Mouse (Mus musculus): ENCODE measurements at regions not wholly inside any gene's neighbourhood (a gene's known extent, or its start where the extent isn't known, plus 50 kb on each side); places are given as distances from the start of the nearest gene placed in this dataset.
A peak's percentile ranks its signal among the peaks of the same experiment; 100 is the strongest.

- DNase-seq (ENCODE audit: extremely low read depth, low read depth): no peak
These were observed 173.4 kb downstream of the Gm4340 start for GRCm38 (mm10) chr10:104367219-104367618.

GRCm38 (mm10) chr10:104374567-104374966 lies 180.7 kb downstream of the Gm4340 start:
- no peak for DNase-seq (ENCODE audit: extremely low read depth, low read depth)

DNA sequence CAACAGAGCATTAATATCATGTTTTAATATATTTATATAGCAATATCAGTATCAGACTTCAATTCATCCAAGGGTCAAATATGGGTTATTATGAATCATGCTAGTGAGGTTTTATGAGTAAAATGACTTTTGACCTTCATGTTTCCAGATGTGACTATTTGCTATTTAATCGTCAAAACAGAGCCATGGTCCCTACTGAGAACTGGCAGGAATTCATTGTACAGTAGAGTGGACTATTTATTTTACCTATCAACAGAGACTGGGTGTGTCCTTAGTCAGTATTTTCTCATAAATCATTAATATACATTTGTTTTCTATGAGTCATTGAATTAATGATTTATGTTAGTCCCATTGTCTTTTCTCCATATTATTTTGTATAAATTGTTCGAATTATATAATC lies 194.4 kb downstream of the Gm4340 start:
- no peak for DNase-seq (ENCODE audit: extremely low read depth, low read depth)

DNA sequence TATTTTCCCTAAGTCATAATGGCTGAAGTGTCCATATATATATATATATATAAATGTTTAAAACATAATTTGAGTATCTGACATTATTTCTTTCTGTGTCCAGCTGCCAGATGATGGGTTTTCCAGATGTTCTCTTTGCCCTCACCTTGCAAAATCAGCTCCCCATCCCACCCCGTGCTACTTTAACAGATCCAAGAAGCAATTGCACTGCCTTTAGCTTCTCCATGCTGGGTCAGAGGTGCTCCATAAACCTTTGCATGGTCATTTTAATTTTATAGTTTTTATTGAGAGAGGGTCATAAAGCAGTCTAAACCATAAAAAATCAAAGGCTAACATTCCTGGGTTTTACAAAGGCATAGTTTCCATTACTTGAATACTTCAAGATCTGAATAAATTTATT lies 201.9 kb downstream of the Gm4340 start:
- no peak for DNase-seq (ENCODE audit: extremely low read depth, low read depth)

GRCm38 (mm10) chr10:104408751-104409150 lies 214.9 kb downstream of the Gm4340 start:
- no peak for DNase-seq (ENCODE audit: extremely low read depth, low read depth)

DNA sequence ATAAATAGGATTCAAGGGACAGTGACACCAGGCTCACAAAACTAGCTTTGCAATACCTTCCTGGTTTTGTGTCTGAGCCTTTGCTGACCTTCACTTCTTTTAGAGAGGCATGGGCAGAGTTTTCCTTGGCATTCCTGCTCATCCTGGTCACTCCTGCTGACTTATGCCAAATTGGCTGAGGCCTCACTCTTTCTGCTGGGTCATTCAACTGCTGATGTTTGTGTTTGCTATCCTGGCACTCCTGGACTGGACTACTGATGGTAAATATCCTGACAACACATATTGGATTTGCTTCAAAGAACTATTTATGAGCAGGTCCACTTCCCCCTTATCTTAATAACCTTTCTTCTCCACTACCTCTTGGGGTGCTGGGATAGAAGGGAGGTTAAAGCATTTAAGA lies 228.7 kb downstream of the Gm4340 start:
- DNase-seq (ENCODE audit: extremely low read depth, low read depth): no peak

DNA sequence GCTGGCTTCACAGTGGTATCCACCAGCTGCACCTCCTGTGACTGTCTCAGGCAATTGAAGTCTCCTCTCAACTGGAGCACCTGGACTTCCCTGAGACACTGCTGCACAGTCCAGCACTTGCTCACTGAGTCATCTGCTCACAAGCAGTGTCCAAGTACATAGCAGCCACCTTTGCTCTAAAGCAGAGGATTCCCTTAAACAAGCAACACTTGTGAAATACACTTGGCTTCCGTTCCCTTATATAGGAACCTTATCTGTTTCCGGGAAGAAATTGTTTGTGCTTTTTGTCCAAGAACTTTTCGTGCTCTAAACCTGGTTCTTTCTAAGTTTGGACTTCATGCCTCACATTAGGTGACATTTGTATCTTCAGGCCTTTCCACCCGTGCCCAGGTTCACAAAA lies 229.3 kb downstream of the Gm4340 start:
- no peak for DNase-seq (ENCODE audit: extremely low read depth, low read depth)

GRCm38 (mm10) chr10:104423761-104424160 lies 229.9 kb downstream of the Gm4340 start:
- DNase-seq (ENCODE audit: extremely low read depth, low read depth): no peak

DNA sequence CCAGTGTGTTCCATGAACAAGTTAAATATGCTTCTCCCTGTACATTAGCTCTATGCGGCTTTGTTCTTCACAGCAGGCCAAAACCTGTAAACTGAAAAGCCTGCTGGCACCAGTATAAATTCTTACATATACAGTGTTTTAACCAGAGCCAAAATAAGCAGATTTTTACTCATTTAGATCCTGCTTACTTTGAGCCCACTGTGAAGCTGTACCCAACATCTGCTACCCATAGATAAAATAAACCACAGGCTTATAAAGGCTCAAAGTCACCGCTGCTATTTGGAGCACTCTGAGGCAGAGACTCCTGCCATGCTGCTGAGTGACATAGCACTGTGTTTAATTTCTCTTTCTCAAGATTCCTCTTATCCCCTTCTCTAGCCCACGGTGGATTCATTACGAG lies 251.1 kb downstream of the Gm4340 start:
- peak; percentile 59 for DNase-seq (ENCODE audit: extremely low read depth, low read depth)

- DNase-seq (ENCODE audit: extremely low read depth, low read depth): no peak
These were observed 261.9 kb downstream of the Gm4340 start for GRCm38 (mm10) chr10:104455549-104456351.

- DNase-seq (ENCODE audit: extremely low read depth, low read depth): no peak
These were observed 262.5 kb downstream of the Gm4340 start for GRCm38 (mm10) chr10:104456352-104456725.

DNA sequence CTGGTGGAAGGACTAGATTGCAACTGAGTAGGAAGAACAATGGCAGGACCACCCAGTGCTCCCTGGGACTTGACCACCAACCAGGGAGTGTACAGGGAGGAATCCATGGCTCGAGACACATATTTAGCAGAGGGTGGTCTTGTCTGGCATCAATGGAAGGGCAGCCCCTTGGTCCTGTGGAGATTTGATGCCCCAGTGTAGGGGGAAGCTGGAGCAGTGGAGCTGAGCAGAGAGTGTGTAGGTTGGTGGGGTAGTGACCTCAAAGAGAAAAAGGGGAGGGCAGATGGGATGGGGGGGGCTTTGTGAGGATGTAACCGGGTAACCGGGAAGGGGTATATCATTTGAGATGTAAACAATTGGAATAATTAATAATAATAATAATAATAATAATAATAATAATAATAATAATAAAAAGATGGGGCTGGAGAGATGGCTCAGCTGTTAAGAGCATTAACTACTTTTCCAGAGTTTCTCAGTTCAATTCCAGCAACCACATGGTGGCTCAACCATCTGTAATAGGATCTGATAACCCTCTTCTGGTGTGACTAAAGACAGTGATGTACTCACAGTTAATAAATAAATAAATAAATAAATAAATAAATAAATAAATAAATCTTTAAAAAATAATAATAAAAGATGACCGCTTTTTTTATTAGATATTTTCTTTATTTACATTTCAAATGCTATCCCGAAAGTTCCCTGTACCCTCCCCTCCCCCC lies 292.5 kb downstream of the Gm4340 start:
- no peak for DNase-seq (ENCODE audit: extremely low read depth, low read depth)

DNA sequence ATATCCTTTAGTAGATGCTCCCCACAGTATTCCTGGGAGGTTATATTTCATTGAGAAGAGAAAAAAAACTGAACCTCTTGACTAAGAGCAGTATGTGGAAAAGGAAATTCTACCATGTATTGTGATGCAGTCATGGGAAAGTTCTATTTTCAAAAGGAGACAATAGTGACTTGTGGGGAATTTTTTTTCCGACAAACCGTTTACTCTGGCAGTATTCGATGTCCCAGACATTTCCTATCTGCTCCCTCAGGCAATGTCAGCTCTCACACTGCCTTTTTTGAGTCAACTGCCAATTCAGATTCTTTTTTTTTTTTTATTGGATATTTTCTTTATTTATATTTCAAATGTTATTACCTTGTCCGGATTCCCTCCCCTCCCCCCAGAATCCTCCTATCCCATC lies 295.5 kb downstream of the Gm4340 start:
- DNase-seq (ENCODE audit: extremely low read depth, low read depth): no peak

- no peak for DNase-seq (ENCODE audit: extremely low read depth, low read depth)
These were observed 297.2 kb downstream of the Gm4340 start for GRCm38 (mm10) chr10:104490943-104491631.
